Mouse (Mus musculus) G1E (cell line): ENCODE data around the gene Sys1. TPM values are rescaled to one million over a fixed set of nuclear protein-coding genes. Genes with fewer than 3 reads are reported as not detected.
A peak's percentile ranks its signal among the peaks of the same experiment; 100 is the strongest.

ENCODE experiments used
- ATAC-seq: 2 replicates; pipeline ENCODE4 v1.8.0; 2016; ENCODE audit warnings: mild to moderate bottlenecking; ENCODE audit not compliant: insufficient number of reproducible peaks, poor library complexity, low FRiP score, severe bottlenecking; ENCODE audit errors: extremely low read depth
- DNase-seq: peaks from one replicate; pipeline ENCODE4 v3.0.0; 2012; ENCODE audit warnings: low spot score
- H3K27me3 ChIP-seq: 2 replicates; pipeline ENCODE4 v1.6.1; 2012; ENCODE audit warnings: mild to moderate bottlenecking, low read length, inconsistent platforms; ENCODE audit not compliant: insufficient read depth
- H3K36me3 ChIP-seq: replicated peaks from 2 replicates; pipeline ENCODE3; 2012; ENCODE audit warnings: mild to moderate bottlenecking, inconsistent platforms
- H3K4me1 ChIP-seq: 2 replicates; pipeline ENCODE4 v1.6.1; 2012; ENCODE audit warnings: low read depth, low read length, inconsistent platforms, mixed read lengths; ENCODE audit not compliant: insufficient read depth
- H3K4me3 ChIP-seq: 2 replicates; pipeline ENCODE4 v1.5.1; 2012; ENCODE audit warnings: low read depth, mild to moderate bottlenecking, inconsistent platforms, low read length, moderate library complexity, mixed read lengths
- H3K9me3 ChIP-seq: replicated peaks from 2 replicates; pipeline ENCODE4 v1.6.1; 2012; ENCODE audit warnings: inconsistent platforms
- CTCF ChIP-seq: IDR thresholded peaks from 2 replicates; pipeline ENCODE4 v1.5.1; 2012; ENCODE audit warnings: low read depth, low read length, inconsistent platforms, mixed read lengths
- GATA1 ChIP-seq: IDR thresholded peaks from 2 replicates; pipeline ENCODE4 v1.6.1; 2012; ENCODE audit warnings: borderline replicate concordance, low read length, inconsistent platforms, mixed read lengths
- GATA2 ChIP-seq: IDR thresholded peaks from 2 replicates; pipeline ENCODE4 v1.6.1; 2012; ENCODE audit warnings: low read depth, low read length, inconsistent platforms, borderline replicate concordance
- POLR2AphosphoS5 ChIP-seq: IDR thresholded peaks from 2 replicates; pipeline ENCODE4 v1.6.1; 2012; ENCODE audit warnings: low read depth, low read length, inconsistent platforms; ENCODE audit not compliant: insufficient replicate concordance
- TAL1 ChIP-seq: conservative IDR thresholded peaks from 2 replicates; pipeline ENCODE4 v1.6.1; 2012; ENCODE audit warnings: low read depth, low read length, inconsistent platforms, mixed read lengths
- polyA plus RNA-seq: library from polyadenylated mRNA; stranded (reverse); fragments of >175 nt; gene quantifications from 2 replicates; pipeline ENCODE4 v1.2.3, GENCODE M21; 2012
- total RNA-seq, 2 experiments: library from RNA; stranded (forward) in 1 of 2; stranded (reverse) in 1 of 2; fragments of 200-1000 nt in 1 of 2; fragments of >200 nt in 1 of 2; fragmentation: Nextera tagmentation in 1 of 2; gene quantifications; 2 replicates each; pipeline ENCODE4 v1.2.3; 2014 to 2017

The Sys1 gene
- total and polyA plus RNA-seq, 3 experiments: 37.0 to 142 (median 50.6) TPM

DNA sequence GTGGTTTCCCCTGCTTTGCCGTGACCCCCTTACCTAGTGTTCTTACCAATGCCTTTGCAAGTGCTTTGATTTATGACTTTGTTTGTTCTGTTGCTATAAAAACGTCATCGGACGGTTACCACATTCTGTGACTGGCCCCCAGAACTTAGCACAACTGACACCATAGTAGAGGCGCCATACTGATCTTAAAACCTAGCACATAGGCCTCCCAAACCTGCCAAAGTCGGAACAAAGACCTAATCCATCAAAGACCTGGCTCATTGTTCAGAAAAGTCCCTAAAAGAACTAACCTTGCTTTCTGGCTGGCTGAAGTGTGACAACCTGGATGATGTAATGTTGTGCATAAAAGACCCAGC, 62.4 kb downstream of the Sys1 start:
- Histone ChIP-seq H3K9me3 (no peaks in the 10 kb centered on the region; the same call in 1 of the 2 replicates), H3K4me3 (no peak overlapping the region), H3K4me1 (peaks cover 5% of the 10 kb centered on the region; the same call in 1 of the 2 replicates), H3K27me3 (peaks cover 31% of the 10 kb centered on the region), H3K36me3 (no peaks in the 10 kb centered on the region)
- no peak for TF ChIP-seq POLR2AphosphoS5
- no peak for TF ChIP-seq TAL1
- no peak for TF ChIP-seq GATA1
- no peak for TF ChIP-seq GATA2
- no peak for TF ChIP-seq CTCF
- no peak for DNase-seq
- ATAC-seq: no peak

DNA sequence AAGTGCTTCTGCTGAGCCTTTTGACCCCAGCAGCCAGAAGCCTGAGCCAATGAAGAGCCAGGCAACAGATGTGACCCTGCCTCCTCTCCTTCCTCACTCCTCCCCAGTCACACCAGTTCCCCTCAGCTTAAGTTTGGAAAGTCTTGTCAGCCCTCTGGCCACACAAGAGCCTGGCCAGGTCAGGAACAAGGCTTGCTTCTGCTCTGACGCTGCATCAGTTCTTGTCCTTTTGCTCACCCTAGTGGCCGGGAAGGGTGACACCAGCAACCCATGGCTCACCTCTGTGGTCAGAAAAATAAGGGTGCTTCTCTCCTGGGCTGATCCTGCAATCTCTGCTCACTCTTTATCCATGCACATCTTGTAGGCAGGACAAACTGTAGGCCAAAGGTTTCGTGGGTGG, 64.0 kb downstream of the Sys1 start:
- ATAC-seq (peak; percentile 59; the same call in 1 of the 2 replicates), DNase-seq (peak; percentile 55)
- H3K9me3 ChIP-seq: no peaks in the 10 kb centered on the region; the same call in 1 of the 2 replicates
- no peak overlapping the region for H3K4me3 ChIP-seq
- H3K27me3 ChIP-seq: peaks cover 27% of the 10 kb centered on the region
- TF ChIP-seq TAL1 (no peak), CTCF (peak; percentile 4; the same call in 1 of the 2 replicates)
- no peaks in the 10 kb centered on the region for H3K36me3 ChIP-seq
- H3K4me1 ChIP-seq: peaks cover 5% of the 10 kb centered on the region; the same call in 1 of the 2 replicates

DNA sequence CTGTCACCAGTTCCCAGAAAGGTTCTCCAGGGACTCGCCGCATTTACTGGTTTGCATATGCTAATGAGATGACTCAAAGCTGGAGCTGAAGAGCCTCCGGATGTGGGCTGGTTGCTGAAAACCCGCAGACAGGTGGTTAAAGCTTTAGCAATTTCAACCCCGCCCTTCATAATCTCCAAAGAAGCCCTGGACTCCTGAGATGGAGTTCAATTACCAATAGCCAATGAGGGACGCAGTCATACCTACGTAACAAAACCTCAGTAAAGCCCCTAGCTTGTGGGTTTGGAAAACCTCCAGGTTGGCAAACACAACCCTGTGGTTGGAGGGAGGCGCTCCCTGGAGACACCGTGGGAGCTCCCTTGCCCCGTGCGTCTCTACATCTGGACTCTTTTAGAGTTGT, 65.1 kb downstream of the Sys1 start:
- TF ChIP-seq CTCF: no peak
- TF ChIP-seq TAL1: no peak
- no peak for TF ChIP-seq POLR2AphosphoS5
- TF ChIP-seq GATA1: no peak
- TF ChIP-seq GATA2: no peak
- Histone ChIP-seq H3K4me3 (no peak overlapping the region), H3K36me3 (no peaks in the 10 kb centered on the region), H3K27me3 (peaks cover 22% of the 10 kb centered on the region), H3K9me3 (peaks cover 6% of the 10 kb centered on the region), H3K4me1 (no peaks in the 10 kb centered on the region; the same call in 1 of the 2 replicates)
- no peak for ATAC-seq
- DNase-seq: peak; percentile 12

DNA sequence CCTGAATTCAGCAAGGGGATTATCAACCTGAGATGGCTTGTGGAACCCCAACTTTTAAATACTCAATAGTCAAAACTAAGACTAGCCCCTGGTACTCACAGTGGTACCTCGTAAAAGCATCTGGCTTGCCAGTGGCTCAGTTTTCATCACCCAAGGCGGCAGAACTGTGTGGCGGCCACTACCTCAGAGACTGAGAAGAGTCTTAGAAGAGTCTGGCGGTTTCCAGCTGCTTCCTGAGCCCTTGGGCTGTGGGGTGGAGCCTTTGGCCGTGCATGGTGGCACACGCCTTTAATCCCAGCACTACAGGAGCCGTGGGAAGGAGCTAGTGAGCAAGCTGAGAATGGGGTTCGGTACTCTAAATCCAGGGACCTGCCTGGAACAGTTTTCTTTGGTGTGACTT, 65.5 kb downstream of the Sys1 start:
- DNase-seq: no peak

DNA sequence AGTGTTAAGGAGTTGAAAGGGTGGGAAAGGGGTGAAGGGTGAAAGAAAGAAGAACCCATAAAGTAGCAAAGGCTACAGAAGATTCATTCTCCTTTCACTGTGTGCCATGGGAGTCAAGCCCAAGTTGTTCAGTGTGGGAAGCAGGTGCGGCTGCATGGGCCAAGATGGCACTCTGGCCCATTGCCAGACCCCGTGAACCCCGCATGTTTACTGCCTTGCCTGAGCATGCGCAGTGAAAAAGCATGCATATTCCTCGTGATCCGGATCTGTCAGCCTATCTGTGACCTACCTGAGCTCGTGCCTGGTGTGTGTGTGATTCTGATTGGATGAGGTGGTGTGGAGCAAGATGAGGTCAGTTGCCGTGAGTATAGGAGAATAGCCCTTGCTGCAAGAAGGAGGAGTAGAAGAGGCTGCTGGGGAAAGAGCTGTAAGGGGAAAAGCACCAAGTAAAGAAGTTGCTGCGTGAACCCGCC, 66.6 kb downstream of the Sys1 start:
- no peaks in the 10 kb centered on the region for H3K36me3 ChIP-seq
- H3K9me3 ChIP-seq: peaks cover 7% of the 10 kb centered on the region
- ATAC-seq: no peak
- DNase-seq: no peak
- no peaks in the 10 kb centered on the region; the same call in 1 of the 2 replicates for H3K4me1 ChIP-seq
- TF ChIP-seq GATA2 (no peak), TAL1 (no peak), CTCF (no peak), POLR2AphosphoS5 (no peak), GATA1 (no peak)
- H3K27me3 ChIP-seq: peaks cover 22% of the 10 kb centered on the region
- no peak overlapping the region for H3K4me3 ChIP-seq

More for the DNA sequence above, 65.5 kb downstream of the Sys1 start:
- Histone ChIP-seq H3K9me3 (peaks cover 7% of the 10 kb centered on the region), H3K27me3 (peaks cover 22% of the 10 kb centered on the region), H3K36me3 (no peaks in the 10 kb centered on the region), H3K4me3 (no peak overlapping the region), H3K4me1 (no peaks in the 10 kb centered on the region; the same call in 1 of the 2 replicates)
- no peak for TF ChIP-seq GATA2
- ATAC-seq: no peak

DNA sequence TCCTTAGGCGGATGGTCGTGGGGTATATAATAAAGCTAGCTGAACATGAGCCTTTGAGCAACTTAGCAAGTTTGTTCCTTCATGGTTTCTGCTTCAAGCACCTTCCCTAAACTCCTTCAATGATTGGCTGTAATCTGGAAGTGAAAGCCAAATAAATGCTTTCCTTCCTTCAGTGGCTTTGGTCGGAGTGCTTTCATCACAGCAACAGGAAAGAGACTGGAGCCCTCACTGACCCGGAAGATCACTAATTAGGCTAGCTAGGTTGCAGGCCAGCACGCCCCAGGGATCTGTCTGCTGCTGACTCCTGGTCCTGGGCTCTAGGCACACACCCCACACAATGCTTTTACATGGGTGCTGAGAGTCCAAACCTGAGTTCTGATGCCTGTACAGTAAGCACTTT, 71.8 kb downstream of the Sys1 start:
- H3K4me3 ChIP-seq: no peak overlapping the region
- TF ChIP-seq CTCF: no peak
- no peak for TF ChIP-seq TAL1
- TF ChIP-seq GATA1: no peak
- H3K9me3 ChIP-seq: peaks cover 7% of the 10 kb centered on the region
- H3K27me3 ChIP-seq: peaks cover under 1% of the 10 kb centered on the region; the same call in 1 of the 2 replicates
- DNase-seq (no peak), ATAC-seq (no peak)
- H3K36me3 ChIP-seq: no peaks in the 10 kb centered on the region
- H3K4me1 ChIP-seq: no peaks in the 10 kb centered on the region

Other genes starting within 250 kb of the Sys1 start
Only the 20 nearest of the 27 such genes appear.
- gene Svs4, start 178.5 kb upstream of the Sys1 start, total RNA-seq (2014; fragmentation: Nextera tagmentation): not detected in 2 replicates
- 0.29 TPM in 1 of 2 replicates, not detected in the other for gene Svs4, start 178.5 kb upstream of the Sys1 start, total RNA-seq (2017)
- gene Svs4, start 178.5 kb upstream of the Sys1 start, polyA plus RNA-seq: not detected in 2 replicates
- gene Svs3a, start 167.7 kb upstream of the Sys1 start, total RNA-seq (2014; fragmentation: Nextera tagmentation): not detected in 2 replicates
- gene Svs3a, start 167.7 kb upstream of the Sys1 start, total RNA-seq (2017): 0.11 TPM in 1 of 2 replicates, not detected in the other
- not detected in 2 replicates for gene Svs3a, start 167.7 kb upstream of the Sys1 start, polyA plus RNA-seq
- not detected in 2 replicates for gene Svs6, start 140.2 kb upstream of the Sys1 start, total RNA-seq (2014; fragmentation: Nextera tagmentation)
- not detected in 2 replicates for gene Svs6, start 140.2 kb upstream of the Sys1 start, total RNA-seq (2017)
- not detected in 2 replicates for gene Svs6, start 140.2 kb upstream of the Sys1 start, polyA plus RNA-seq
- not detected in 2 replicates for gene Svs5, start 124.2 kb upstream of the Sys1 start, total RNA-seq (2014; fragmentation: Nextera tagmentation)
- gene Svs5, start 124.2 kb upstream of the Sys1 start, total RNA-seq (2017): not detected in 2 replicates
- gene Svs5, start 124.2 kb upstream of the Sys1 start, polyA plus RNA-seq: not detected in 2 replicates
- gene Slpi, start 67.9 kb upstream of the Sys1 start, total RNA-seq (2014; fragmentation: Nextera tagmentation): not detected in 2 replicates
- not detected in 2 replicates for gene Slpi, start 67.9 kb upstream of the Sys1 start, total RNA-seq (2017)
- not detected in 2 replicates for gene Slpi, start 67.9 kb upstream of the Sys1 start, polyA plus RNA-seq
- not detected in 2 replicates for gene Rbpjl, start 53.8 kb upstream of the Sys1 start, total RNA-seq (2014; fragmentation: Nextera tagmentation)
- 0.11 TPM in 1 of 2 replicates, not detected in the other for gene Rbpjl, start 53.8 kb upstream of the Sys1 start, total RNA-seq (2017)
- gene Rbpjl, start 53.8 kb upstream of the Sys1 start, polyA plus RNA-seq: not detected in 2 replicates
- gene Matn4, start 51.8 kb upstream of the Sys1 start, total RNA-seq (2014; fragmentation: Nextera tagmentation): not detected in 2 replicates
- under 0.01 and 0.06 TPM in 2 replicates for gene Matn4, start 51.8 kb upstream of the Sys1 start, total RNA-seq (2017)
- gene Matn4, start 51.8 kb upstream of the Sys1 start, polyA plus RNA-seq: not detected in 2 replicates
- gene Sdc4, start 13.1 kb upstream of the Sys1 start, total RNA-seq (2014; fragmentation: Nextera tagmentation): not detected in 2 replicates
- 0.11 TPM in 1 of 2 replicates, not detected in the other for gene Sdc4, start 13.1 kb upstream of the Sys1 start, total RNA-seq (2017)
- not detected in 2 replicates for gene Sdc4, start 13.1 kb upstream of the Sys1 start, polyA plus RNA-seq
- not detected in 2 replicates for gene Gm20458, start 4.0 kb downstream of the Sys1 start, total RNA-seq (2014; fragmentation: Nextera tagmentation)
- gene Gm20458, start 4.0 kb downstream of the Sys1 start, total RNA-seq (2017): 13.4 and 13.5 TPM in 2 replicates
- 4.6 and 5.5 TPM in 2 replicates for gene Gm20458, start 4.0 kb downstream of the Sys1 start, polyA plus RNA-seq
- gene Trp53tg5, start 16.8 kb downstream of the Sys1 start, total RNA-seq (2014; fragmentation: Nextera tagmentation): not detected in 2 replicates
- 0.29 TPM in 1 of 2 replicates, not detected in the other for gene Trp53tg5, start 16.8 kb downstream of the Sys1 start, total RNA-seq (2017)
- gene Trp53tg5, start 16.8 kb downstream of the Sys1 start, polyA plus RNA-seq: not detected in 2 replicates
- gene Dbndd2, start 29.1 kb downstream of the Sys1 start, total RNA-seq (2014; fragmentation: Nextera tagmentation): 6.2 and 11.7 TPM in 2 replicates
- gene Dbndd2, start 29.1 kb downstream of the Sys1 start, total RNA-seq (2017): 5.5 and 8.9 TPM in 2 replicates
- gene Dbndd2, start 29.1 kb downstream of the Sys1 start, polyA plus RNA-seq: 22.3 and 25.1 TPM in 2 replicates
- gene Pigt, start 40.6 kb downstream of the Sys1 start, total RNA-seq (2014; fragmentation: Nextera tagmentation): 68.5 and 84.3 TPM in 2 replicates
- 22.9 and 23.2 TPM in 2 replicates for gene Pigt, start 40.6 kb downstream of the Sys1 start, total RNA-seq (2017)
- gene Pigt, start 40.6 kb downstream of the Sys1 start, polyA plus RNA-seq: 81.0 and 94.4 TPM in 2 replicates
- gene Wfdc2, start 105.4 kb downstream of the Sys1 start, total RNA-seq (2014; fragmentation: Nextera tagmentation): not detected in 2 replicates
- not detected in 2 replicates for gene Wfdc2, start 105.4 kb downstream of the Sys1 start, total RNA-seq (2017)
- not detected in 2 replicates for gene Wfdc2, start 105.4 kb downstream of the Sys1 start, polyA plus RNA-seq
- gene Spint3, start 116.5 kb downstream of the Sys1 start, total RNA-seq (2014; fragmentation: Nextera tagmentation): not detected in 2 replicates
- gene Spint3, start 116.5 kb downstream of the Sys1 start, total RNA-seq (2017): not detected in 2 replicates
- not detected in 2 replicates for gene Spint3, start 116.5 kb downstream of the Sys1 start, polyA plus RNA-seq
- not detected in 2 replicates for gene Wfdc6a, start 128.5 kb downstream of the Sys1 start, total RNA-seq (2014; fragmentation: Nextera tagmentation)
- not detected in 2 replicates for gene Wfdc6a, start 128.5 kb downstream of the Sys1 start, total RNA-seq (2017)
- not detected in 2 replicates for gene Wfdc6a, start 128.5 kb downstream of the Sys1 start, polyA plus RNA-seq
- gene Eppin, start 136.6 kb downstream of the Sys1 start, total RNA-seq (2014; fragmentation: Nextera tagmentation): not detected in 2 replicates
- gene Eppin, start 136.6 kb downstream of the Sys1 start, total RNA-seq (2017): not detected in 2 replicates
- gene Eppin, start 136.6 kb downstream of the Sys1 start, polyA plus RNA-seq: not detected in 2 replicates
- gene Wfdc6b, start 156.6 kb downstream of the Sys1 start, total RNA-seq (2014; fragmentation: Nextera tagmentation): not detected in 2 replicates
- not detected in 2 replicates for gene Wfdc6b, start 156.6 kb downstream of the Sys1 start, total RNA-seq (2017)
- gene Wfdc6b, start 156.6 kb downstream of the Sys1 start, polyA plus RNA-seq: not detected in 2 replicates
- not detected in 2 replicates for gene Wfdc8, start 156.7 kb downstream of the Sys1 start, total RNA-seq (2014; fragmentation: Nextera tagmentation)
- not detected in 2 replicates for gene Wfdc8, start 156.7 kb downstream of the Sys1 start, total RNA-seq (2017)
- not detected in 2 replicates for gene Wfdc8, start 156.7 kb downstream of the Sys1 start, polyA plus RNA-seq
- not detected in 2 replicates for gene Wfdc16, start 181.8 kb downstream of the Sys1 start, total RNA-seq (2014; fragmentation: Nextera tagmentation)
- gene Wfdc16, start 181.8 kb downstream of the Sys1 start, total RNA-seq (2017): 0.17 TPM in 1 of 2 replicates, not detected in the other
- not detected in 2 replicates for gene Wfdc16, start 181.8 kb downstream of the Sys1 start, polyA plus RNA-seq
- not detected in 2 replicates for gene Wfdc10, start 199.1 kb downstream of the Sys1 start, total RNA-seq (2014; fragmentation: Nextera tagmentation)
- gene Wfdc10, start 199.1 kb downstream of the Sys1 start, total RNA-seq (2017): 0.64 TPM in 1 of 2 replicates, not detected in the other
- not detected in 2 replicates for gene Wfdc10, start 199.1 kb downstream of the Sys1 start, polyA plus RNA-seq